Mouse (Mus musculus) hindbrain, embryonic 12.5 days (tissue): ENCODE measurements around the gene Crkl. TPM values are rescaled to one million over a fixed set of nuclear protein-coding genes. Genes with fewer than 3 reads are reported as not detected.

Experiments
- ATAC-seq: fragments of 200-750 bp; cut with Nextera tagmentation; 2 replicates; pipeline ENCODE4 v1.8.0; 2017; ENCODE audit warnings: moderate TSS enrichment; ENCODE audit not compliant: low FRiP score
- H3K27ac ChIP-seq: fragments of 300-500 bp; sonication (generic); 2 replicates; pipeline ENCODE4 v1.5.1; 2016; ENCODE audit warnings: mild to moderate bottlenecking
- H3K27me3 ChIP-seq: fragments of 300-500 bp; sonication (generic); 2 replicates; pipeline ENCODE4 v1.6.1; 2016; ENCODE audit warnings: mild to moderate bottlenecking
- H3K36me3 ChIP-seq: fragments of 300-500 bp; sonication (generic); 2 replicates; pipeline ENCODE4 v1.6.1; 2016; ENCODE audit warnings: mild to moderate bottlenecking
- H3K4me1 ChIP-seq: fragments of 300-500 bp; sonication (generic); 2 replicates; pipeline ENCODE4 v1.6.1; 2016
- H3K4me2 ChIP-seq: fragments of 300-500 bp; sonication (generic); replicated peaks from 2 replicates; pipeline ENCODE4 v1.6.1; 2016; ENCODE audit warnings: mild to moderate bottlenecking
- H3K4me3 ChIP-seq: fragments of 300-500 bp; sonication (generic); 2 replicates; pipeline ENCODE4 v1.5.1; 2016; ENCODE audit warnings: mild to moderate bottlenecking
- H3K9ac ChIP-seq: fragments of 300-500 bp; sonication (generic); 2 replicates; pipeline ENCODE4 v1.6.1; 2016; ENCODE audit warnings: mild to moderate bottlenecking, moderate library complexity
- H3K9me3 ChIP-seq: fragments of 300-500 bp; sonication (generic); replicated peaks from 2 replicates; pipeline ENCODE4 v1.6.1; 2016; ENCODE audit warnings: mild to moderate bottlenecking
- WGBS: fragments of 180-500 bp; shearing (Covaris S2); methylation state at CpG from one replicate; pipeline ENCODE4 v1.1.7; 2016; 5-methylcytosine and 5-hydroxymethylcytosine counted together
- polyA plus RNA-seq: library from polyadenylated mRNA; unstranded; fragments of >200 nt; fragmentation: Nextera tagmentation; extraction: Ambion mirVana; gene quantifications from 2 replicates; pipeline ENCODE4 v1.2.1, GENCODE M21; 2016

Crkl gene
- polyA plus RNA-seq, 1 experiment from 2014 or later = 98.9 TPM

GRCm38 (mm10) chr16:17536584-17536983, 84.8 kb downstream of the Crkl start:
- Histone ChIP-seq H3K4me2 (no peak overlapping the region), H3K9ac (no peak overlapping the region), H3K4me3 (no peak overlapping the region), H3K27ac (no peak overlapping the region), H3K36me3 (no peaks in the 10 kb centered on the region), H3K27me3 (peaks cover 12% of the 10 kb centered on the region; the same call in 1 of the 2 replicates), H3K9me3 (no peaks in the 10 kb centered on the region), H3K4me1 (peaks cover 5% of the 10 kb centered on the region)
- no peak for ATAC-seq
- WGBS = 92% methylated on average over 3 of the region's 3 CpGs

Other genes starting within 250 kb of the Crkl start
- 346 and 373 TPM in 2 replicates for gene Ube2l3, start 249.3 kb upstream of the Crkl start, polyA plus RNA-seq
- 1.3 and 2.0 TPM in 2 replicates for gene Rimbp3, start 243.4 kb upstream of the Crkl start, polyA plus RNA-seq
- gene Hic2, start 218.4 kb upstream of the Crkl start, polyA plus RNA-seq = 12.3 and 13.8 TPM in 2 replicates
- gene Tmem191c, start 175.9 kb upstream of the Crkl start, polyA plus RNA-seq = 19.6 and 23.0 TPM in 2 replicates
- 0.33 and 0.43 TPM in 2 replicates for gene Serpind1, start 120.6 kb upstream of the Crkl start, polyA plus RNA-seq
- 19.8 and 20.4 TPM in 2 replicates for gene Snap29, start 46.0 kb upstream of the Crkl start, polyA plus RNA-seq
- gene Pi4ka, start 45.7 kb upstream of the Crkl start, polyA plus RNA-seq = 64.8 and 72.8 TPM in 2 replicates
- 3.0 and 4.5 TPM in 2 replicates for gene Aifm3, start 37.6 kb downstream of the Crkl start, polyA plus RNA-seq
- gene Lztr1, start 56.7 kb downstream of the Crkl start, polyA plus RNA-seq = 113 and 121 TPM in 2 replicates
- gene Thap7, start 79.1 kb downstream of the Crkl start, polyA plus RNA-seq = 57.7 and 66.5 TPM in 2 replicates
- gene Lrrc74b, start 109.3 kb downstream of the Crkl start, polyA plus RNA-seq = 1.1 and 1.3 TPM in 2 replicates
- 1.8 and 2.2 TPM in 2 replicates for gene P2rx6, start 109.9 kb downstream of the Crkl start, polyA plus RNA-seq
- 6.8 and 7.8 TPM in 2 replicates for gene Slc7a4, start 131.2 kb downstream of the Crkl start, polyA plus RNA-seq
- gene Smpd4, start 167.4 kb downstream of the Crkl start, polyA plus RNA-seq = 35.1 and 37.0 TPM in 2 replicates
- gene Ccdc74a, start 194.5 kb downstream of the Crkl start, polyA plus RNA-seq = 8.1 and 9.6 TPM in 2 replicates